Mouse (Mus musculus): ENCODE measurements around the gene Abcb5. TPM values are rescaled to one million over a fixed set of nuclear protein-coding genes. Genes with fewer than 3 reads are reported as not detected.

The Abcb5 gene
- polyA plus RNA-seq, 1 experiment from 2014 or later = 0.04 TPM

Other genes with a start within 250 kb of the Abcb5 start
- 0.07 TPM in 1 of 2 replicates, not detected in the other for gene Sp8, start 120.1 kb downstream of the Abcb5 start, polyA plus RNA-seq (2015; fragmentation: Nextera tagmentation; extraction: Ambion mirVana)

Measured in thymus, postnatal 0 days (tissue).